Mouse (Mus musculus): Measurements from ENCODE around the gene Habp2. TPM values are rescaled to one million over a fixed set of nuclear protein-coding genes. Genes with fewer than 3 reads are reported as not detected.

Habp2 gene
- polyA plus RNA-seq (2015; fragmentation: Nextera tagmentation; extraction: Ambion mirVana) = 50.5 and 57.9 TPM in 2 replicates

DNA sequence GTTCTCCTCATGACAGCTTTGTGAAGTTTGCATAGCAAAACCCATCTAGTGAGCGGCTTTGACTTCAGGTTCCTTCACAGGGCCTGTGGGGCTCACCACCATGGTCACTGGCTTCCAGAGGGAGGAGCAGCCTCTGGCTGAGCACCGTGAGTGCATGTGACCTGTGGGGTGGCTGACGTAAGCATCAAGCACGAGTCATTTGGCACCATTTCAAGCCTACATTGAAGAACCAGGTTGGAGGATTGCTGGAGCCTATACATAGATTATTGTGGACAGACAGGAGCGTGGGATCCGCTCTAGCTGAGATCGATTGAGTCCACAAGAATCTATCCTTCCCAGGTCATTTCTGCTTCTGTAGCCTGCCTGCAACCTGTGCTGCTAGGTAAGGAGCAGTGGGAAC lies at the start of gene Habp2:
Gene Habp2 (plus strand): TSS at position 272 of the 400 bp plus-strand sequence.
- WGBS = 58% methylated on average over 7 of the region's 7 CpGs
- ATAC-seq (replicated peaks; ENCODE audit: low FRiP score, low read depth) = no peak
- Histone ChIP-seq H3K9me3 (replicated peaks; ENCODE audit: low read length) (no peaks in the 10 kb centered on the region), H3K9ac (ENCODE audit: low read depth, low read length) (0 out of 2 replicates have a peak within 1 kb of the TSS, but pooled peaks have one; percentile 8), H3K36me3 (ENCODE audit: insufficient read depth, low read length) (no peaks in the 10 kb centered on the region), H3K27ac (peak within 1 kb of the TSS; percentile 62; the same call in 1 of the 2 replicates), H3K4me2 (ENCODE audit: low read length) (peak within 1 kb of the TSS; percentile 34; the same call in 1 of the 2 replicates), H3K27me3 (ENCODE audit: insufficient read depth, low read length) (no peaks in the 10 kb centered on the region), H3K4me3 (replicated peaks; ENCODE audit: low read depth, low read length) (no peak within 1 kb of the TSS), H3K4me1 (replicated peaks; ENCODE audit: insufficient read depth, low read length) (peaks cover 7% of the 10 kb centered on the region; the same call in 1 of the 2 replicates)
- no peak for TF ChIP-seq CTCF (IDR thresholded peaks at IDR 0.05; ENCODE audit: low read depth)
- DNase-seq (ENCODE audit: low spot score) = no peak

DNA sequence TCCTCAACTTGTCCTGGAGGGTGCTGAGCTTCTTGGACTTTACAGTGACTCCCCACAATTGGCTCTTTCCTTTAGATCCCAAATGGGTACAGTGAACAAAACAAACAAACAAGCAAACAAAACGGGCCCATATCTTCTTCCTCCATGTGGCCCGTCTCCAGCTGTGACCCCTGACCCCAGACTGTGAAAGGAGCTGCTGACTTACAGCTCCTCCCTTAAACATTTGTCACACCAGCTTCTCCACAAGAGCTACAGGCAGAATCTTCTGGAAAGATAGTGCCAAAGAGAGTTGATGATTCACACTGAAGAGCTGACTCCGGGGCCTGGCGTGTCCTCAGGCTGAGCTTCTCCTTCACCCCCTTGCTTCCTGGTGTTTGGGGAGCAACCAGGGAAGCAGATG lies 48.4 kb upstream of the Habp2 start:
- Histone ChIP-seq H3K4me2 (ENCODE audit: low read length) (no peak overlapping the region), H3K4me1 (replicated peaks; ENCODE audit: insufficient read depth, low read length) (no peaks in the 10 kb centered on the region), H3K9ac (ENCODE audit: low read depth, low read length) (no peak overlapping the region), H3K36me3 (ENCODE audit: insufficient read depth, low read length) (no peaks in the 10 kb centered on the region), H3K4me3 (replicated peaks; ENCODE audit: low read depth, low read length) (no peak overlapping the region), H3K27me3 (ENCODE audit: insufficient read depth, low read length) (no peaks in the 10 kb centered on the region), H3K9me3 (replicated peaks; ENCODE audit: low read length) (no peaks in the 10 kb centered on the region), H3K27ac (no peak overlapping the region)
- TF ChIP-seq CTCF (IDR thresholded peaks at IDR 0.05; ENCODE audit: low read depth) = no peak
- ATAC-seq (replicated peaks; ENCODE audit: low FRiP score, low read depth) = no peak
- DNase-seq (ENCODE audit: low spot score) = no peak
- WGBS = 52% methylated on average over 4 of the region's 4 CpGs

DNA sequence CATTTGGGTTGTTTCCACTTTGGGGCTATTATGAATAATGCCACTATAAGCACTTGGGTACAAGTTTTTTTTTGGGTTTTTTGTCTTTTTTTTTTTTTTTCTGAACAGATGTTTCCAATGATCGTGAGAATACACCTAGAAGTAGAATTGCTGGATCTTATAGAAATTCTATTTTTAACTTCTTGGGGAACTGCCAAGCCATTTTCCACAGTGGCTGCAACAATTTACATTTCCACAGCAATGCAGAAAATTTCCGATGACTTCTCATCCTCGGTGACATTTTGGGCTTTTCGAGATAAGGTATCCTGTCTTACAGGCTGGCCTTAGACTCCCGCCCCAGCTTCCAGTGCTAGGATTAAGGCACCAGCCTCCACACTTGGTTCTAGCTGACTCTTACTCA lies 41.7 kb upstream of the Habp2 start:
- Histone ChIP-seq H3K9ac (ENCODE audit: low read depth, low read length) (no peak overlapping the region), H3K4me3 (replicated peaks; ENCODE audit: low read depth, low read length) (no peak overlapping the region), H3K36me3 (ENCODE audit: insufficient read depth, low read length) (no peaks in the 10 kb centered on the region), H3K4me2 (ENCODE audit: low read length) (no peak overlapping the region), H3K4me1 (replicated peaks; ENCODE audit: insufficient read depth, low read length) (no peaks in the 10 kb centered on the region), H3K27ac (no peak overlapping the region), H3K9me3 (replicated peaks; ENCODE audit: low read length) (no peaks in the 10 kb centered on the region), H3K27me3 (ENCODE audit: insufficient read depth, low read length) (no peaks in the 10 kb centered on the region)
- WGBS = 74% methylated on average over 5 of the region's 5 CpGs
- no peak for TF ChIP-seq CTCF (IDR thresholded peaks at IDR 0.05; ENCODE audit: low read depth)
- ATAC-seq (replicated peaks; ENCODE audit: low FRiP score, low read depth) (no peak), DNase-seq (ENCODE audit: low spot score) (no peak)

DNA sequence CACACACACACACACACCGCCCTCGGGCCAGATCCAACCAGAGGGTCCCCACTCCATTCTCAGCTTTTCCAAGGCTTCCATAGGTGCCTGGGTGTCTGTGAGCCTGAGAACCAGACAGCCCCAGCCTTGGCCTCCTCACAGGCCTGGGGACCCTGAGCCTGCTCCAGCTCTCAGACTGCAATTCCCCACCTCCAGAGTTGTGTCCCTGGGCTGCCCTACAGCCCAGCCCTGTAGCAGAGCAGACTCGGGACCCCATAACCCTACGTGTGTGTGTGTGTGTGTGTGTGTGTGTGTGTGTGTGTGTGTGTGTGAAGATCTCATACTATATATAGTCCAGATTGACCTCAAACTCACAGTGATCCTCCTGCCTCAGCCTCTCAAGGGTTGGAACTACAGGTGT lies 34.1 kb upstream of the Habp2 start:
- WGBS = 82% methylated on average over 4 of the region's 4 CpGs

DNA sequence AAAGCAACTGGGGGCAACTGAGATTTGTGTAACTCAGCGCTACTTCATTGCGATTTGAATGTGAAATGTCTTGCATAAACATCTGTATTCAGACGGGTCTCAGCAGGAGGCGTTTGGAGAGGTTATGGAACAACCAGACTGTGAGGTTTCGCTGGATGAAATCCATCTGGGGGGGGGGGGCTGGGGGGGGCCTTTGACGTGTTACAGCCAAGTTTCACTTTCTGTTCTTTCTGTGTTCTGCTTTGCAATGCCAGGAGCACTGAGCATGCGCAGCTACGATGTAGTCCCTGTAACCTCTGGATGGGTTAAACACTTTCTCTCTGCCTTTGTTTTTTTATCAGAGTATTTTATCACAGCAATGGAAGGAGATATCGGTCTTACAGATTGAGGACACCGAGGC lies 33.7 kb upstream of the Habp2 start:
- 56% methylated on average over 10 of the region's 10 CpGs for WGBS
- no peaks in the 10 kb centered on the region for H3K4me1 ChIP-seq (replicated peaks; ENCODE audit: insufficient read depth, low read length)
- TF ChIP-seq CTCF (IDR thresholded peaks at IDR 0.05; ENCODE audit: low read depth) = no peak
- H3K36me3 ChIP-seq (ENCODE audit: insufficient read depth, low read length) = no peaks in the 10 kb centered on the region
- peak; percentile 51 for DNase-seq (ENCODE audit: low spot score)
- H3K27me3 ChIP-seq (ENCODE audit: insufficient read depth, low read length) = no peaks in the 10 kb centered on the region
- ATAC-seq (replicated peaks; ENCODE audit: low FRiP score, low read depth) = no peak
- H3K4me2 ChIP-seq (ENCODE audit: low read length) = peak overlapping the region; percentile 18; the same call in 1 of the 2 replicates
- H3K4me3 ChIP-seq (replicated peaks; ENCODE audit: low read depth, low read length) = no peak overlapping the region
- no peak overlapping the region for H3K27ac ChIP-seq
- no peak overlapping the region for H3K9ac ChIP-seq (ENCODE audit: low read depth, low read length)
- no peaks in the 10 kb centered on the region for H3K9me3 ChIP-seq (replicated peaks; ENCODE audit: low read length)

More for the DNA sequence above, 34.1 kb upstream of the Habp2 start:
- DNase-seq (ENCODE audit: low spot score) (no peak), ATAC-seq (replicated peaks; ENCODE audit: low FRiP score, low read depth) (no peak)
- no peaks in the 10 kb centered on the region for H3K9me3 ChIP-seq (replicated peaks; ENCODE audit: low read length)
- H3K4me2 ChIP-seq (ENCODE audit: low read length) = no peak overlapping the region
- H3K36me3 ChIP-seq (ENCODE audit: insufficient read depth, low read length) = no peaks in the 10 kb centered on the region
- H3K27ac ChIP-seq = no peak overlapping the region
- no peaks in the 10 kb centered on the region for H3K4me1 ChIP-seq (replicated peaks; ENCODE audit: insufficient read depth, low read length)
- H3K9ac ChIP-seq (ENCODE audit: low read depth, low read length) = no peak overlapping the region
- H3K4me3 ChIP-seq (replicated peaks; ENCODE audit: low read depth, low read length) = no peak overlapping the region
- TF ChIP-seq CTCF (IDR thresholded peaks at IDR 0.05; ENCODE audit: low read depth) = no peak
- no peaks in the 10 kb centered on the region for H3K27me3 ChIP-seq (ENCODE audit: insufficient read depth, low read length)

DNA sequence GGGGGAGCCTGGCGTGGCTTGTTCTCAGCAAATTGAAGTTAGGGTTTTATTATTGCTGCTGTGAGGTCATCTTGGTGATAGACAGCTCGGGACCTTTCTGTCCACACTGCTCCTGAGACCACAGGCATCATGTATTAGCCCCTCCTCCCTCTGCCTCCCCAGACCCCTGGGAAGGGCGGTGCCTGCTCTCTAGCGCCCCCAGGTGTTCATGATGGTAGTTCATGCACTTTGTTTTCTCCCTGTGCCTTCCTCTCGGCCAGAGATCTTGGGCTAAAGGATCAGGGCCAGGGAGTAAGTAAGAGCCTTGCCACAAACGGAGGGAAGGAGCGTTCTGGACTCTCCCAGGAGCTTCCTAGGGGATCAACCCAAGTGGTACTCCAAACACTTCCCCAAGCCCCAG lies 32.2 kb upstream of the Habp2 start:
- Histone ChIP-seq H3K36me3 (ENCODE audit: insufficient read depth, low read length) (no peaks in the 10 kb centered on the region), H3K4me2 (ENCODE audit: low read length) (no peak overlapping the region), H3K9ac (ENCODE audit: low read depth, low read length) (no peak overlapping the region), H3K4me1 (replicated peaks; ENCODE audit: insufficient read depth, low read length) (no peaks in the 10 kb centered on the region), H3K9me3 (replicated peaks; ENCODE audit: low read length) (no peaks in the 10 kb centered on the region), H3K4me3 (replicated peaks; ENCODE audit: low read depth, low read length) (no peak overlapping the region), H3K27ac (no peak overlapping the region), H3K27me3 (ENCODE audit: insufficient read depth, low read length) (no peaks in the 10 kb centered on the region)
- peak; percentile 25; the same call in 1 of the 2 replicates for ATAC-seq (replicated peaks; ENCODE audit: low FRiP score, low read depth)
- peak; percentile 69 for TF ChIP-seq CTCF (IDR thresholded peaks at IDR 0.05; ENCODE audit: low read depth)
- peak; percentile 48 for DNase-seq (ENCODE audit: low spot score)
- WGBS = 54% methylated on average over 7 of the region's 7 CpGs

DNA sequence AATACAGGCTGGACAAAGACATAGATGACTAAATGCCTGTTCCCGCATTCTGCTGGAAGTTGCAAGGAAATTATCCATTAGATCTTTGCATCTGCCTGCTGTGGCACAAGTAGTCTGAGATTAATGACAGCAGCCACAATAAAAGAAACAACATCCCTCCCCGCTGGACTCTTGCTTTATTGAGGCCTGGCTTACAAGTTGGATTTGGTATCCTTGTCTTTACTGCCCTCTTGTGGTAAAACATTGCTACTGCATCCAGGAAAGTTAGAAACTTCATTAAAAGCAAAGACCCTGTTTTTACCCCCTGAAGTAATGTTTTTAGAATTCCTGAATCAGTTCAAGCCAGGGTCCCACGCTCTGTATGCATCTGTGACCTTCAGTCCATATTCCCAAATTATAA lies 31.4 kb upstream of the Habp2 start:
- Histone ChIP-seq H3K4me3 (replicated peaks; ENCODE audit: low read depth, low read length) (no peak overlapping the region), H3K27me3 (ENCODE audit: insufficient read depth, low read length) (no peaks in the 10 kb centered on the region), H3K4me1 (replicated peaks; ENCODE audit: insufficient read depth, low read length) (no peaks in the 10 kb centered on the region), H3K9ac (ENCODE audit: low read depth, low read length) (no peak overlapping the region), H3K27ac (no peak overlapping the region), H3K36me3 (ENCODE audit: insufficient read depth, low read length) (no peaks in the 10 kb centered on the region), H3K4me2 (ENCODE audit: low read length) (no peak overlapping the region), H3K9me3 (replicated peaks; ENCODE audit: low read length) (no peaks in the 10 kb centered on the region)
- TF ChIP-seq CTCF (IDR thresholded peaks at IDR 0.05; ENCODE audit: low read depth) = peak; percentile 96
- DNase-seq (ENCODE audit: low spot score) = peak; percentile 87
- WGBS = 17% methylated on average over 3 of the region's 3 CpGs
- ATAC-seq (replicated peaks; ENCODE audit: low FRiP score, low read depth) = no peak

All from kidney, postnatal 0 days (tissue).